21 mouse cellular contexts compared by ENCODE assay signal in genomic region chr16:51393871-51394270, GRCm38 (mm10).
"Had no signal": no experiment of that assay in that cellular context is flagged by ENCODE, and none has a peak within 500 bp of the region (broad histone marks: within the 10 kb centered on the region; RNA-seq: fewer than 3 reads in every experiment).

No protein-coding gene starts in this region.

- H3K27ac ChIP-seq: liver, embryonic 15.5 days; midbrain, embryonic 10.5 days; midbrain, embryonic 12.5 days; neural tube, embryonic 12.5 days; stomach, embryonic 15.5 days; stomach, postnatal 0 days had no signal

- H3K9me3 ChIP-seq: liver, embryonic 15.5 days; midbrain, embryonic 10.5 days; midbrain, embryonic 12.5 days; neural tube, embryonic 12.5 days; stomach, embryonic 15.5 days had no signal

- H3K36me3 ChIP-seq: liver, embryonic 15.5 days; midbrain, embryonic 10.5 days; midbrain, embryonic 12.5 days; neural tube, embryonic 12.5 days; stomach, embryonic 15.5 days had no signal

- DNase-seq: lung, adult 18-20 months; lung, embryonic 14.5 days; lung, postnatal 10 days; lung, postnatal 4 days; midbrain, embryonic 14.5 days; retina, postnatal 1 day; right cerebral cortex, adult 18-20 months; right cerebral cortex, postnatal 25 days; right cerebral cortex, postnatal 4 days; spleen, adult 18-20 months; thymus, adult 2 months; thymus, postnatal 25 days; thymus, postnatal 4 days had no signal

- H3K4me1 ChIP-seq: liver, embryonic 15.5 days; midbrain, embryonic 10.5 days; midbrain, embryonic 12.5 days; neural tube, embryonic 12.5 days; stomach, embryonic 15.5 days had no signal

- H3K9ac ChIP-seq: liver, embryonic 15.5 days; lung, embryonic 14.5 days; midbrain, embryonic 12.5 days; neural tube, embryonic 12.5 days; stomach, embryonic 15.5 days had no signal

- H3K4me2 ChIP-seq: liver, embryonic 15.5 days; lung, embryonic 14.5 days; midbrain, embryonic 12.5 days; neural tube, embryonic 12.5 days; stomach, embryonic 15.5 days had no signal

- H3K4me3 ChIP-seq: liver, embryonic 15.5 days; midbrain, embryonic 10.5 days; midbrain, embryonic 12.5 days; myocyte; neural tube, embryonic 12.5 days; stomach, embryonic 15.5 days had no signal

- ATAC-seq: midbrain, embryonic 16.5 days had no signal

- H3K27me3 ChIP-seq: liver, embryonic 15.5 days; midbrain, embryonic 12.5 days; neural tube, embryonic 12.5 days; stomach, embryonic 15.5 days had no signal
